Mouse (Mus musculus) liver, embryonic 18 days (tissue): ENCODE measurements around the gene Ufm1. TPM values are rescaled to one million over a fixed set of nuclear protein-coding genes. Genes with fewer than 3 reads are reported as not detected.

Source experiments
- polyA plus RNA-seq: library from polyadenylated mRNA; depleted of rRNA; stranded (reverse); fragments of >200 nt; gene quantifications from 2 replicates; pipeline ENCODE4 v1.2.3, GENCODE M21; 2012; rRNA removed

The Ufm1 gene
- 13.9 and 16.7 TPM in 2 replicates for polyA plus RNA-seq

GRCm38 (mm10) chr3:53863383-53864220 lies at the start of gene Ufm1:
Ufm1 (minus strand) TSS chr3:53863830.

GRCm38 (mm10) chr3:53844786-53845185 lies 18.8 kb downstream of the Ufm1 start, which contains the start of gene Gm10985:
Gm10985 (plus strand) TSS chr3:53845086.

Other genes with a start within 250 kb of the Ufm1 start
- gene Frem2, start 206.5 kb downstream of the Ufm1 start, polyA plus RNA-seq, result 0.50 and 0.52 TPM in 2 replicates
- gene Gm10985, start 18.7 kb downstream of the Ufm1 start, polyA plus RNA-seq, result not detected in 2 replicates